Mouse (Mus musculus) left cerebral cortex, postnatal 36 days (tissue): Measurements from ENCODE around the gene Trmu. TPM values are rescaled to one million over a fixed set of nuclear protein-coding genes. Genes with fewer than 3 reads are reported as not detected.
A peak's percentile ranks its signal among the peaks of the same experiment; 100 is the strongest.

Experiments used
- DNase-seq, 2 experiments: peaks; one replicate each; pipeline ENCODE4 v3.0.0; 2021 to 2022; ENCODE audit warnings: low spot score in 2 of 2, mixed read lengths in 1 of 2
- intact Hi-C: fragments of 180-260 bp; cut with DNase I; formaldehyde crosslinking; loops from one replicate; pipeline ENCODE4 v1.15.1; 2025
- total RNA-seq, 2 experiments: library from RNA; stranded (reverse); gene quantifications; 2 replicates each; pipeline ENCODE4 v1.2.3; 2021

The Trmu gene
- total RNA-seq, 2 experiments from 2014 or later: 28.8 to 29.7 TPM

- no peak for DNase-seq
- intact Hi-C loops: no loop called here
Observed at GRCm38 (mm10) chr15:85892498-85893118, 13.5 kb downstream of the Trmu start.

- no peak for DNase-seq
- intact Hi-C loops: no loop called here
Observed at GRCm38 (mm10) chr15:85893871-85894270, 14.8 kb downstream of the Trmu start.

DNA sequence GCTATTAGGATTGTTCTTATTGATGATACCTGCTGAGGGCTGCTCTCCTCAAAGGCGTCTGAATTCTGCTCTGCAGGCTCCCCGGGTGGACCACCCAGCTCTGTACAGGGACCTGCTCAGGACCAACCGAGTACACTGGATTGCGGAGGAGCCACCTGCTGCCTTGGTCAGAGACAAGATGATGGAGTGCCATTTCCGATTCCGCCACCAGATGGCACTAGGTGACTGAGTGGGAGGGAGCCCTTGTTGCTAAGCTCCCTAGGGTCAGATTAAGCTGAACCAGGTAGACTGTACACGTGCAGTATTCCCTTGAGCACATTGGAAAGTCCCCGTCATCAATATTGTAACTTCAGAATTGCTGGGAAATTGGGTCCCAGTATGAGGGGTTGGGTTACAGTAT lies 17.2 kb downstream of the Trmu start:
- DNase-seq: peak; percentile 69 to 75
- intact Hi-C loops: loop anchor here (1.0 to 5.0 kb wide), 2 partner anchors 143 to 226 kb away; no protein-coding TSS in a partner anchor

- intact Hi-C loops: loop anchor here (5.0 kb wide), 1 partner anchor 225 kb away; no protein-coding TSS in a partner anchor
- DNase-seq: no peak
Observed at GRCm38 (mm10) chr15:85897113-85897512, 18.0 kb downstream of the Trmu start.

- intact Hi-C loops: loop anchor here (5.0 kb wide), 1 partner anchor 223 kb away; no protein-coding TSS in a partner anchor
Observed at GRCm38 (mm10) chr15:85899396-85899795, 20.3 kb downstream of the Trmu start.

GRCm38 (mm10) chr15:85900318-85900717 lies 21.2 kb downstream of the Trmu start:
- no peak for DNase-seq
- intact Hi-C loops: no loop called here

More at GRCm38 (mm10) chr15:85899396-85899795, 20.3 kb downstream of the Trmu start:
- no peak for DNase-seq

DNA sequence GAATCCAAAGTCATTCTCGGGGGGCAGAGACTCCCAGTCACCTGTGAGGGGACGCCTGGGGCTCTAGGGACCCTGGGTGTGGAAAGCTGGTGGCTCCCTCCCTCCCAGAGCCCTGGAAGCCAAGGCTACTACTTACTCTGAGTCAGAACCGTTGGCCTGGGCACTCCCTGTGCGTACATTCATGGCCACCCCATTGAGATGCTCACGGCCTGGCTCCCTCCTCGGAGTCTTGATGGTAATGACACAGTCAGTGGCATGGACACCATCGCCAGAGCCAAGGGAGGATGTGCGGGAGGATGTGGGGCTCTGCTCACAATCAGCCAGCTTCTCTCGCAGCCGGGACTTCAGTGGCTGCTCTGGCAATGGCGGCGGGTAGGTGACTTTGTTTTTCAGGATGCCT lies 21.7 kb downstream of the Trmu start:
- DNase-seq: no peak
- intact Hi-C loops: no loop called here

DNA sequence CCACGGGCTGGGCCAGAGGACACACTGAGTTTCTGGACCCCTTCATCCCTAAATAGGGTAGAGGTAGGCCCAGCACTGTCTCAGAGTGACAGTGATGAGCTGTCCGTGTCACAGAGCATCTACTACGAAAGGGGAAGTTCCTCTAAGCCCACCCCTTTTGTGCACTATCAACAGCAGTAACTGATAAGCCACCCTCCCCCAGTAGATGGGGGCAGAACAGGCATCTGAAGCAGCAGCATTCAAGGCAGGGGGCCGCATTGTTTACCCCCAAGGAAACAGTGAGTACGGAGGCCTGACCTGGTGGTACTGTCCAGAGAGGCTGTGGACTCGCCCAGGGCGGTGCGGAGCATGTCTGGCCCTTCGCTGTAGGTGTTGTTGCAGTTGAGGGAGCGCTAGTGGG lies 23.4 kb downstream of the Trmu start:
- intact Hi-C loops: no loop called here

DNA sequence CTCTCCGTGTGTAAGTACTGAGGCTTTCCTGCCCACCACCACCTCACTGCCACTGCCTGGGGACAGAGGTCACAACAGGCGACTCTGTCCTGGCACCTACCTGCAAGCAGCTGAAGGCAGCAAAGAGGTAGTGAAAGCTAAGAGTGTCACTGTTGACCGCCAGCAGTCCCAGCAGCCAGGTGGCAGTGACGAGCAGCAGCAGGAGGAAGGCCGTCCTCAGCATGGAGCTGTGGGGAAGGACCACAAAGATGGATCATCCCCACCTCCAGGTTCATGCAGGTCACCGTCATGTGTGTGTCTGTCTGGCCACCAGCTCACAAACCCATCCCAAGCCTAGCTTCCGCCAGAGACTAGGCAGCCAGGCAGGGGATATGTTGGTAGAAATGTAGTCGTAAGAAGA lies 24.7 kb downstream of the Trmu start:
- no peak for DNase-seq
- intact Hi-C loops: no loop called here

More for the DNA sequence above, 23.4 kb downstream of the Trmu start:
- DNase-seq: no peak

DNA sequence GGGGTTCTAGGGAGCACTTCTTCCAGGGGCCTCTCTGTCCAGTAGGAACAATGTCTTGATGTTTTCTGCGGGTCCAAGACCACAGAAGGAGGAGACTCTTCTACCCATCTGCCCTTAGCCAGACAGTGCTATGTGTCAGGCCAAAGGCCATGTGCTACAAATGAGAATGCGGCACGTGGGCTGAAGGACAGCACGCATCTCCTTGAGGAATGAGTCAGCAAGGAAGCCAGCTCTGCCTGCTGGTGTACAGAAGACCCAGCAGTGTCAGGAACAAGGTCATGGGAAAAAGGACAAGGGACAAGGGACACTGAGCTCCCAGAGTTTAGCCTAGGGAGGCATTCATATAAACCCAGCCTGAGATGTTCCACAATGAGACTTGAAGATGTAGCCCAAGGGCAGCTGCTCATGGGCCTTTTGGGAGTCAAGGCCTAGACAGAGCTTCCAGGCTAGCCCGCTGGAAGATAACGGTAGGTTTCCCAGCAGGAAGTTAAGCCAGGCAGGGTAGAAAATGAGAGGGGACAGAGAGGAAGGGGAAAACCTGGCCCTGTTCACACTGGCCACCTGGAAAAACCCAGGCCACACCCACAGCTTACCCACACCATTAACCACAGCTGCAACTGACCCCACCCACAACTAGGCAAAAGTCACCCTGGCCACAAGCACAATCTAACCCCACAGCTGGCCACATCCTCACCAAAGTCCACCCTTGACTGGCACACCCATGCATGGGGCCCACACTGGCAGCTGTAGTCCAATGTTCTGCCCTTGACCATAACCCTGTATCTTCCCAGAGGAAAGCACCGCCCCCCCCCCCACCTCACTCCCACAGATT lies 29.8 kb downstream of the Trmu start:
- intact Hi-C loops: no loop called here
- no peak for DNase-seq

DNA sequence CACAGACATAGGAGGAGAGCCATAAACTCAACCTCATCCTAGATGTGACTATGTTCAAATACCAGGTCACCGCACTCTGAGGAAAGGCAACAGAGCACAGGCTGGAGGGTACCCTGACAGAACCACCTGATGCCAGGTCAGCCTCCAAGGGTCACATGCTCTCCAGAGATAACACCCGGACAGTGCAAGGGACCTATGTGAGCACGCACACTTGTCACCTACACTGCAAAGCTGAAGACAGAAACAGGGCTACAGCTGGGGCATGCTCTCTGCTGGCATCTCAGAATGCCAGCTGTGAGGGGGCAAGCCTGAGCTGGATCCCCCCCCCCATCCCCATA lies 30.3 kb downstream of the Trmu start:
- DNase-seq: no peak
- intact Hi-C loops: no loop called here

DNA sequence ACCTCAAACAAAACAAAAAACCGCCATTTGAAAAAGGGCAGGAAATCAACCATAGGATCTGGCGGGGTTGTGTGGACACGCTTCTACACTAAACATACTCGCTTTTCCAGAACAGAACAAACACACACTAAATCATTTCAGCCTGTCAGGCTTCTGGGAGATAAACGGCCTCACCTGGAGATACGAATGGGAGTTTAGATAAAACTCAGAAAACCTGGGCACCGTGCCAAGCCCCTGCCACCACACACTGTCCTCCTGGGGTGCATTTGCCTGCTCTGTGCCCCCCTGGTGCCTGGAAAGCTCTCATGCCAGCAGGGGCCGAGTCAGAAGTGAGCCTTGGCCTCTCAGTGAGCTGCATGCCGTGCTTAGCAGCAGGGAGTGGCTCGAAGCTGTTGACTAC lies 30.8 kb downstream of the Trmu start:
- DNase-seq: no peak
- intact Hi-C loops: loop anchor here (5.0 kb wide), 2 partner anchors 127 to 227 kb away; no protein-coding TSS in a partner anchor

- no peak for DNase-seq
- intact Hi-C loops: loop anchor here (5.0 kb wide), 2 partner anchors 124 to 224 kb away; no protein-coding TSS in a partner anchor
Observed at GRCm38 (mm10) chr15:85913605-85914004, 34.5 kb downstream of the Trmu start.

DNA sequence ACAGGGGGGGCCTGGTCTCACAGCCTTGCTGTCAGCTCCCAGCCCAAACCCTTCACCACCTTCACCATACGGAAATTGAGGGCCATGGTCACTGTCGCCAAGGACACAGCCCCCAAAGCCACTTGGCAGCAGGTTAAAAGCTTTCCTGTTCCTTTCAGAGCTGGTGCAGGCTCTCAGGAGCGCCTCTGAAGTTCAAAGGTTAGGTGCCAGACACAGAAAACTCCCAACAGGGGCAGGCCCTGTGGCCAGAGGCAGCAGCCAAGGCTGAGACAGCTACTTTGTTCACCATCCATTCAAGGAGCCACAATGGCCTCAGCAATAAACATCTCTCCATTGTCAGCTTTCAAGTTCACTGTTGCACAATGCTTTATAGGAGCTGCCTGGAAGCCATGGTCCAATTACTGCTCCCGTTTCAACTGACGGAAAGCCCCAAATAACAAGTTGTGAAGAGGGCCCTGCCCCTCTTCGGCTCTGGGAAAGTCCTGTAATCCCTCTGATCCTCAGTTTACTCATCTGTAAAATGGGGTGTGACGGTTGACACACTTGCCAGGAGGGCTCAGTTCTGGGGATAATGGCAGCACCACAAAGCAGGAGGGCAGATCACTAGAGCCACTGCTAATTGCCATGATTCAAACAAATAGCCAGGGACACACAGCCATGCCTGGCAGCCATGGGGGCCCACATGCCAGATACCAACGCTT lies 40.2 kb downstream of the Trmu start:
- DNase-seq: no peak
- intact Hi-C loops: no loop called here

- intact Hi-C loops: no loop called here
- DNase-seq: no peak
Observed at GRCm38 (mm10) chr15:85919892-85920248, 40.8 kb downstream of the Trmu start.

DNA sequence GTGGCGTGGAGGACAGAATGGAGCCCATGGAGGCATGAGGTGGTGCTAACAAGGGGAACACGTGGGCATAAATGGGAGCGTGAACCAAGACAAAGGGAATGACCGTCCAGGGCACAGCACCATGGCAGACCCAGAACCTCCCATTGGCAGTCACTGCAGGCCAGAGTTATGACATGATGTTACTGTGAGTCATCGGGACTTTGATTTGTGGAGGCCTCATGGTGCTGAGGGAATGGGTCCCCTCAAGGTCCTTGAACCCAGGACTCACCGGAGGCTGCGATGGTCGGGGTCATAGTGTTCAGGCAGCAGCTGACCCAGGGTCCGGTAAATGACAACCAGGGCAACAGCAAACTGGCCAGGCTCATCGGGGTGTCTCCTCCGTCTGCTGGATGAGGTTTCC lies 42.7 kb downstream of the Trmu start:
- no peak for DNase-seq
- intact Hi-C loops: no loop called here

DNA sequence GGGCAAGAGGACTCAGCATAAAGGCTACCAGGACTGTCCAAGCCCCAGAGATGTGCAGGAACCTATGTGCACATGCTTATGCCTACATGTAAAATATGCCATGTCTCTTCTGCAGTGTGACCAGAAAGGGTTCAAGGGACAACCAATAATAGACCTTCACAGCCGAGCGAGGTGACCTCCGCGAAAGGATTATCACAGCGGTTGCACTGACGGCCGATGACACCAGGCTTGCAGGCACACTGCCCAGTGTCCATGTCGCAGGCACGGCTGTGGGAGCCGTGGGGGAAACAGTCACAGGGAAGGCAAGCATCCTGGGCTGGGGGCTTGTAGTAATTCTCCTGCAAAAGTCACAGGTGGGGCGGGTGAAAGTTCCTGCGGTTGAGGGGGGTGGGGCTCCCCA lies 49.0 kb downstream of the Trmu start:
- DNase-seq: no peak
- intact Hi-C loops: no loop called here

GRCm38 (mm10) chr15:85935627-85936049 lies 56.5 kb downstream of the Trmu start:
- intact Hi-C loops: no loop called here
- no peak for DNase-seq
